Mouse (Mus musculus) retina, postnatal 7 days (tissue): Measurements from ENCODE around the gene Gm10192.
"Not testable (repeated sequence)": the region's sequence is repeated elsewhere in the genome, so short reads cannot be mapped to it uniquely, and the experiment has no call there.

Experiments used
- DNase-seq: peaks from one replicate; pipeline ENCODE4 v3.0.0-alpha.2; 2012; ENCODE audit warnings: low read depth, low spot score

Gene Gm10192

DNA sequence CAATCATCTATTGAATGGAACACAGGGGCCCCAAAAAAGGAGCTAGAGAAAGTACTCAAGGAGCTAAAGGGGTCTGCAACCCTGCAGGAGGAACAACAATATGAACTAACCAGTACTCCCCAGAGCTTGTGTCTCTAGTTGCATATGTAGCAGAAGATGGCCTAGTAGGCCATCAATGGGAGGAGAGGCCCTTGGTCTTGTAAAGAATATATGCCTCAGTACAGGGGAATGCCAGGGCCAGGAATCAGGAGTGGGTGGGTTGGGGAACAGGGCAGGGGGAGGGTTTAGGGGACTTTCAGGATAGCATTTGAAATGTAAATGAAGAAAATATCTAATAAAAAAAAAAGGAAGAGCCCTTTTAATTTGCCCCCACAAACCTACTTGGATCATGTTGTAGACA is at the start of gene Gm10192:
Gene Gm10192 (minus strand): TSS at position 101 of the 400 bp plus-strand sequence.
- DNase-seq, result not testable (repeated sequence)

DNA sequence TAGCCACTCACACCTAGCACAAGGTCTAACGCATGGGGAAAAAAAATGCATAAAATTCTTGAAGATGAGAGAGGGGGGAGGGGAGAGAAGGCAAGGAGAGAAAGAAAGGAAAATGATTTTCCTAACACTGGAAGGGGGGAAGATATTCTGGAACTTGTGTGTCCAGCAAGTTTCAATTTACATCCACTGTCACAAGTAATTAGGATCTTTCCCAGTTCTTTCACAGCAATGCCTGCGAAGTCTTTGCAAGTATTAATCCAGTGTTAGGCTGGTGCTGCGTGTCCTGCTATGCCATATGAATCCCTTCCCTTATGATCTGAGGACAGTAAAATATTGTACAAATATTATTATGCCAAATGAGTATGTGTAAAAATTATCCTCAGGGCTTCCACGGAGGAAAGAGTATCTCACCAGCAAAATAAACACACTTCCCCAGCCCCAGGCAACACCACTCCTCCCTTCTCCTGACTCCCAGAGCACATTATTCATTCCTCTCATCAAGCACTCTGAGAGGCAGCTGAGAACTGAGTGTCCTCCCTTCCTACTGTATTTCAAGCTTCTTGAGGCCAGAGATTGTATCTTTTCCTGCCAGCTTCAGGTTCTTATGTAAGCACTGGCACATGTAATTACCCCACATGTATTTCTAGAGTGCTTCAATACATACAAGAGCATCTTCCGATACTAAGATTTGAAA is 47.6 kb upstream of the Gm10192 start:
- no peak for DNase-seq

DNA sequence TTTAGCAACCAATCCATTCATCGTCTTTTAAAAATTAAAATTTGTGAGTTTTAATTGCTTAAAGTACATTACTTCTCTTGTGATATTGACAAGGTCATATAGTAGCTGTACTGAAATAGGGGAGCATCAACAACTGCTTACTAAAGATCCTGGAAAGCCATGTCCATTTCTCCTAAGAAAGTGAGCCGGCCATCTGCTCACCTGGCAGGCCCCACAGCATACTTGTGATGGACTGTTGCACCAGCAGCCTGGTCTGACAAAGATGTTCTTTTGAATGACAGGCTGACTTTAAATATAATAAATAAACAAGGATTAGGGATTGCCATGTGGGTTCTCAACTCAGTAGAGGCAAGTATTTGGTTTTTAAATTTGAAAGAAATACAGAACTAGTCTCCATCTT is 36.7 kb upstream of the Gm10192 start:
- no peak for DNase-seq

DNA sequence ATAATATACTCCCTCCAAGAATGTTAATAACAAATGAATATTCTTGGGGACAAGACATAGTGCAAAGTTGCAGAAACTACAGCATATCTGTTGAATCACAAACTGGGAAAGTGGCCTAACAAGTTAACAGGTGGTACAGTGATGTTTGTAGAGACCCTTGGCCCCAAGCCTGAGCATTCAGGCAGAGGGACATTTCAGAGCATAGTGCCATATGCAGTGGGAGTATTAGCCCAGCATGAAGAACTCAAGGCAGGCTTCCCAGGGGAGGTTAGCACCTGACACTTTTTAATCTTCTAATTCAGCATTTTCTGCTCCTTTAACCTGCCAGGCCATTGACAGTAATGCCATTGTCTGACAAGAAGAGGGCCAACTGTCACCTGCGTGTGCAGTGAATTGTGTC is 34.9 kb upstream of the Gm10192 start:
- DNase-seq, result no peak

DNA sequence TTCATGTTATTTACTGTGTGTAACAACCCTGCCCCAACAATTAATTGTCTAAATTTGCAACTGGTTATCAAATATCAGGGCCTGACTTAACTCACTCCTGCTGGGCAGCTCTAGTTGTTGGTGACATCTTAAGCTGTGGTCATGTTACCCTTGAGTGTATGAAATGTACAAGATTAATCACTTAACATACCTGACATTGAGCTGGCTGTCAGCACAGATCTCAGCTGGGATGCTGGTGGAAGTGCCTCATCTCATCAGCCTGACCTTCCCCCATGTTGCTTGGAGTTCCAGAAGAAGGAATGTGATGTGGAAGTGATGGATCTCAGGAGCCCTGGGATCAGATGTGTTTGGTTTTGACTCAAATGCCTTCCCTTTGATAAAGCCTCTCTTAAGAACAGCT is 29.5 kb upstream of the Gm10192 start:
- no peak for DNase-seq

DNA sequence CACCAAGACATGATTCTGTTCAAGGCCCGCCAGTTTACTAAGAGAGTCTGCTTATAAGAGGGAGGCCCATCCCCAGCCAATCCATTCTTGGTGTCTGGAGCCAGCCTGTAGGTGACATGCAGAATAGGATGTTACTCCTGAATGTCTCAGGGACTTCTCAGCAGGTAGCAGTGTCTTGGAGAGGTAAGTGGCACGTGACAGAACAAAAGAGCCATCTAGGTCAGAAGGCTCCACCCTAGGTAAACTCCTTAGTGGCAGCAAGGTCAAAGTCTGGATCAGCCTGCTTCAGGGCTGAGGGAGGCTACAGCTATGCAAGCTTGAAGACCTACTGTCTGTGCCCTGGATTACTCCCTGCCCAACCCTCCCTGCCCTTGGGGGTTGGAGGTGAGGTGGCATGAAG is 20.0 kb upstream of the Gm10192 start:
- not testable (repeated sequence) for DNase-seq

DNA sequence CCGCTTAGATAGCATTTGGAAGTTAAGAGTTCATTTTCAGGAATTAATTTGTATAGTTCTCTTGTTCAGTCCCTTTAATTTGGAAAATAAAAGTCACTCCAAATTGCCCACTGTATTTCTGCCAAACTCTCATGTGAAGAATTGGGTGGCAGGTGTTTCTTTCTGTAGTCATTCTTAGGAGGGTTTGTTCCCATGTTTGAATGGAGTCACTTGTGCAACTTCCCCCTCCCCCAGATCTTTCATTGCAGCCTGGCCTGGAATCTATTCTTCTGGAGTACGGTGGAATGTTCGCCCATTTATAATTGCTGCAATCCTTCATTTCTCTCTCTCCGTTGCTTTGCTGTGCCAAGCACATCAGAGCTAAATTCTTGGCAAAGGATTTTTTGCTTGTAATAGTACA is 10.2 kb upstream of the Gm10192 start:
- DNase-seq, result no peak

DNA sequence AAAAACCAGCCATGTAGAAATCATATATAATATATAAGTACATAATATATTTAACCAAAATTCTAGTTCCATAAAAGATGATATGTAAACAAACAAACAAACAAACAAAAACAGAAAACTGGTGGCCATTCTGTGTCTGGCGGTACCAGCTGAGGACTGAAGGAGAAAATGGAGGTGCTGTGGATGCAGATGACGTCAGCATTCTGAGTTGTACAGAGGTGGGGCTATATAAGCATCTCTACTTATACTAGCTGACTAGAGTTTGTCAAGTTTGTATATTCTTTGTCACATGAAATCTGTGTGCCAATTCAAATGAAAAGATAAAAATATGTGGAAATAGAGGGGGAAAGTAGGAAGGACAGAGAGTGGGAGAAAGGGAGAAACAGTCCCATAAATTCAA is 9.6 kb upstream of the Gm10192 start:
- DNase-seq, result no peak

DNA sequence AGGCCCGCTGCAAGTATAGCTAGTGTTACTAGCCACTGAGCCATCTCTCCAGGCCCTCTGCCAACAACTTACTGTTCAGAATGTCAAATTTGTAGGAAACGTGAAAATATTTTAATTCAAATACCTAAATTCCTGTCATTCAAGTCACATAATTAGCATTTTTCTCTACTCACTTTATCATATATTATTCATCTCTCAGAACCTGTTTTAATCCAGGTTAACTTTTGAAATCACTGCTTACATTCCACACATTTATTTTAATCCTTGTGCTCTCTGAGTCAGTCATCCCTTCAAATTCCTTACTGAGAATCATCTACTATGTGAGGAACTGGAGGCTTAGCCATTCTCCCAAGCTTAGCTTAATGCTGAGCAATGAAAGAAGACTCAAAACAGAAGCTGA is 2.6 kb downstream of the Gm10192 start:
- no peak for DNase-seq

DNA sequence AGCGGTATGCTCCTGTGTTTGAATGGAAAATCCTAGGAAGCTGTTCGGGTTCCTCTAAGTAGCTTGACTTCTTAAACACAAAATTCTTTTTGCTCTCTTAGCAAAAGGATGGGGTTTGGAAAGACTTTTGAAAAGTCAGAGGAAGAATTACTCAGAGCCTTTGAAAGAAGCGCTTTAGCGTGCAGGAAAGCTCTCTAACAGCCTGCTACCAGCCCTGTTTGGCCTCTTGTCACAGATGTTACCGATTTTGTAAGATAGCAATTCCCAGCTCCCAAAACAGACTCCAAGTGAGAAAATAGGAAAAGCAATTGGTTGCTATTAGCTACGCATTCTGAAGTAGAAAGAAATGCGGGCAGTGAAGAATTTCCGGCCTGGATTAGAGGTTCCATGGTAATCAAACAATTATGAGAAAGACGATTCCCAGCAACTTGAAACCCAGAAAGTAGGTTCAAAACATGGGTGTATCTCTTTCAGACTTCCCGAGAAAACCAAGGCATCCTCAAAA is 26.1 kb downstream of the Gm10192 start:
- no peak for DNase-seq

DNA sequence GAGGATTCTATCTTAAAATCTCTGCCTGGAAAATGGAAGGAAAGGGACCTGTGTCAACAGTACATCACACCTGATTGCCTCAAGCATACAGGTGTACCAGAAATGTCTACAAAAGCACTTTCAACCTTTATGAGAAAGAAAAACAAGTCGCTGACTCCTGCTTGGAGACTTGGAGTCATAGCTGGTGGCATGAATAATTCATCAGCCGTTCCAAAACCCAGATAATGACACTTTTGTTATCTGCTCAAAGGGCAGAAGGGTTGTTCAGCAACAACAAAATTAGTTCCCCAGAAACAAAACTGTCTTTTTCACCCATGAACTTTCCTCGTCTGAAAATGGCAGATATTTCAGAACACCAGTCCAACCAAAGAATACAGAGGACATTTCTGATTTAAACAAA is 26.9 kb downstream of the Gm10192 start:
- DNase-seq, result no peak

DNA sequence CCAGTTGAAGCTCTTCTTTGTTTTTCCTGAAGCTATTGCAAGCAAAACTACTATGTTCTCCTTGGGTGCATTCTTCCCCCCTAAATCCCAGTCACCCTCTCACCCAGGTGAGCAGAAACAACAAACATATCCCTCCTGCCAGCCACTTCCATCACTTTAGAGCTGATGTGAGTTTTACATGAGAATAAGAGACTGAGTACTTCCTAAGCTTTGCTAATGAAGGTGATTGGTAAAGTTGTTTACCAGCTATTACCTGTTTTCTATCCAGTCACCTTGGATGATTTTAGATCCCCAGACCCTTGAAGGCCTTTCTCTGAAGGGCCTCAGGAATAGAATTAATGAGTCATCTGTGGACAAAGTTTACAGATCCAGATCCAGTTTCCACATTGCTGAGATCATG is 29.4 kb downstream of the Gm10192 start:
- DNase-seq, result no peak

DNA sequence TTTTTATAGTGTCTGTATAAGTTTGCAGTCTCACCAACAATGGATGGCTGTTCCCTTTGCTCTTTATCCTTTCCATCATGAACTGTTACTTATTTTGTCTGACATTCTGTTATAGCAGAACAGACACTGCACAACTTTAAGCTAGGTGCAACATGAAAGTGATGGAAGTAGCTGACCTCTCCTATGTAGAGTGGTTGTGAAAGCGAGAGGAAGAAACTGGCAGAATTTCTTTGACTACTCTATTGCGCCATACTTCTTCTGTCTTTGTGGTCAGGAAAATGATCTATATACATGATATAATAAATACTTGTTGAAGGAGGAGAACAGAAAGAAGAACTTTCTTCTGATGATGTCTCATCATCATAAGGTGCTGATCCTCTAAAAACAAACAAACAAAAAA is 40.5 kb downstream of the Gm10192 start:
- no peak for DNase-seq
